Mouse (Mus musculus) forebrain, embryonic 10.5 days (tissue): ENCODE data around the gene Snx6. TPM values are rescaled to one million over a fixed set of nuclear protein-coding genes. Genes with fewer than 3 reads are reported as not detected.
A peak's percentile ranks its signal among the peaks of the same experiment; 100 is the strongest.
"Not testable (repeated sequence)": the region's sequence is repeated elsewhere in the genome, so short reads cannot be mapped to it uniquely, and the experiment has no call there.

Experiments used
- DNase-seq: peaks from one replicate; pipeline ENCODE4 v3.0.0-alpha.2; 2017; ENCODE audit warnings: low spot score; ENCODE audit errors: extremely low spot score
- H3K27ac ChIP-seq: fragments of 300-500 bp; sonication (generic); 2 replicates; pipeline ENCODE4 v1.5.1; 2016; ENCODE audit warnings: mild to moderate bottlenecking
- H3K27me3 ChIP-seq: fragments of 300-500 bp; sonication (generic); 2 replicates; pipeline ENCODE4 v1.6.1; 2016; ENCODE audit warnings: mild to moderate bottlenecking; ENCODE audit not compliant: poor library complexity, severe bottlenecking
- H3K36me3 ChIP-seq: fragments of 300-500 bp; sonication (generic); replicated peaks from 2 replicates; pipeline ENCODE4 v1.6.1; 2016; ENCODE audit warnings: mild to moderate bottlenecking, moderate library complexity
- H3K4me1 ChIP-seq: fragments of 300-500 bp; sonication (generic); 2 replicates; pipeline ENCODE4 v1.6.1; 2016
- H3K4me3 ChIP-seq: fragments of 300-500 bp; sonication (generic); 2 replicates; pipeline ENCODE4 v1.5.1; 2016; ENCODE audit warnings: mild to moderate bottlenecking, moderate library complexity
- H3K9me3 ChIP-seq: fragments of 300-500 bp; sonication (generic); 2 replicates; pipeline ENCODE4 v1.6.1; 2016; ENCODE audit warnings: mild to moderate bottlenecking, moderate library complexity
- WGBS: fragments of 180-500 bp; shearing (Covaris S2); methylation state at CpG from one replicate; pipeline ENCODE4 v1.1.7; 2016; 5-methylcytosine and 5-hydroxymethylcytosine counted together
- polyA plus RNA-seq: library from polyadenylated mRNA; unstranded; fragments of >200 nt; fragmentation: Nextera tagmentation; extraction: Ambion mirVana; gene quantifications from 2 replicates; pipeline ENCODE4 v1.2.1, GENCODE M21; 2016

The Snx6 gene
- polyA plus RNA-seq, 1 experiment from 2014 or later = 188 TPM

- 0% methylated on average over 7 of the region's 48 CpGs for WGBS
- not testable (repeated sequence) for DNase-seq, H3K27ac ChIP-seq, H3K4me3 ChIP-seq, H3K9me3 ChIP-seq, H3K36me3 ChIP-seq, H3K27me3 ChIP-seq, H3K4me1 ChIP-seq
Observed at GRCm38 (mm10) chr12:54713822-54714626, 81.5 kb downstream of the Snx6 start.

GRCm38 (mm10) chr12:54710494-54710879 lies 85.0 kb downstream of the Snx6 start:
- not testable (repeated sequence) for H3K27ac ChIP-seq, DNase-seq, H3K36me3 ChIP-seq, H3K27me3 ChIP-seq, H3K4me3 ChIP-seq, H3K9me3 ChIP-seq, H3K4me1 ChIP-seq
- under 1% methylated on average over 5 of the region's 8 CpGs for WGBS

- Histone ChIP-seq H3K4me3 (peak overlapping the region; percentile 36), H3K27ac (peak overlapping the region; percentile 81; the same call in 1 of the 2 replicates)
- DNase-seq, H3K36me3 ChIP-seq, H3K9me3 ChIP-seq, H3K27me3 ChIP-seq, H3K4me1 ChIP-seq: not testable (repeated sequence)
- 0% methylated on average over 12 of the region's 44 CpGs for WGBS
Observed at GRCm38 (mm10) chr12:54709691-54710493, 85.6 kb downstream of the Snx6 start.

GRCm38 (mm10) chr12:54699394-54699793 lies 96.1 kb downstream of the Snx6 start:
- H3K9me3 ChIP-seq = no peaks in the 10 kb centered on the region
- H3K4me1 ChIP-seq = peaks cover 11% of the 10 kb centered on the region
- DNase-seq = no peak
- H3K36me3 ChIP-seq = no peaks in the 10 kb centered on the region
- H3K4me3 ChIP-seq = no peak overlapping the region
- 77% methylated on average over 7 of the region's 7 CpGs for WGBS
- H3K27ac ChIP-seq = no peak overlapping the region
- no peaks in the 10 kb centered on the region for H3K27me3 ChIP-seq

GRCm38 (mm10) chr12:54697791-54698250 lies 97.7 kb downstream of the Snx6 start:
- DNase-seq = no peak

GRCm38 (mm10) chr12:54697003-54697597 lies 98.4 kb downstream of the Snx6 start:
- Histone ChIP-seq H3K9me3 (no peaks in the 10 kb centered on the region), H3K4me3 (no peak overlapping the region), H3K27me3 (no peaks in the 10 kb centered on the region), H3K4me1 (peaks cover 11% of the 10 kb centered on the region), H3K36me3 (peaks cover 8% of the 10 kb centered on the region), H3K27ac (no peak overlapping the region)
- peak; percentile 60 for DNase-seq
- WGBS = 17% methylated on average over 7 of the region's 7 CpGs

More at GRCm38 (mm10) chr12:54697791-54698250, 97.7 kb downstream of the Snx6 start:
- Histone ChIP-seq H3K4me3 (no peak overlapping the region), H3K27ac (no peak overlapping the region), H3K9me3 (no peaks in the 10 kb centered on the region), H3K4me1 (peaks cover 11% of the 10 kb centered on the region), H3K27me3 (no peaks in the 10 kb centered on the region), H3K36me3 (peaks cover 1% of the 10 kb centered on the region; the same call in 1 of the 2 replicates)
- WGBS = 70% methylated on average over 6 of the region's 6 CpGs

Other genes with a start within 250 kb of the Snx6 start
- 163 and 165 TPM in 2 replicates for gene Sptssa, start 139.1 kb downstream of the Snx6 start, polyA plus RNA-seq
- gene Eapp, start 99.8 kb downstream of the Snx6 start, polyA plus RNA-seq = 69.7 and 74.0 TPM in 2 replicates
- gene Cfl2, start 67.2 kb upstream of the Snx6 start, polyA plus RNA-seq = 198 and 200 TPM in 2 replicates
- not detected in 2 replicates for gene Gm20403, start 190.8 kb upstream of the Snx6 start, polyA plus RNA-seq
- gene Baz1a, start 218.6 kb upstream of the Snx6 start, polyA plus RNA-seq = 35.6 and 41.0 TPM in 2 replicates